ENCODE assay signal across 28 mouse cellular contexts in the genomic region with DNA sequence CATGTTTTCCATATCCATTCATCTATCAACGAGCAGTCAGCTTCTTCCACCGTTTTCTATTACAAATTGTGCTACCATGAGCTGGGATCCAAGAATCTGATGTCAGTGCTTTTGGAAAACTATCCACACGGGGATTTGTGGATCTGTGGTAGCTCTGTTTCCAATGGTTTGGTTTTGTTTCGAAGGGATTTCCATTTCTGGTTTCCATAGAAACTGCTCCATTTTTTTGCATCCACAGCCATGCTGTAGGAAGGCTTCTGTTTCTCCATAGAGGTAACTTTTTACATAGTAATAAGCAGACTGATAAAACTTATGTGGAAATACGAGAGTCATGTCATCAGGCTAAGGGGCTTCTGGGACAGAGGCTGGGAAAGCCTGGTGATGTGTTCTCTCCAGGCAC.
DNase-seq lines count a peak whose midpoint lies in the region; ATAC-seq and TF ChIP-seq lines count a peak whose summit lies in the region.
"Had no signal": no experiment of that assay in that cellular context is flagged by ENCODE, and none has a peak within 500 bp of the region (broad histone marks: within the 10 kb centered on the region; RNA-seq: fewer than 3 reads in every experiment).

No protein-coding gene starts in this region.

- H3K27ac ChIP-seq in forebrain, embryonic 16.5 days (ENCODE audit: low read length): no peak overlapping the region
- H3K27ac ChIP-seq in forebrain, embryonic 13.5 days: no peak overlapping the region
- peak overlapping the region; percentile 75 for H3K27ac ChIP-seq in midbrain, postnatal 0 days (ENCODE audit: low read depth, low read length)
- H3K27ac ChIP-seq: hindbrain, embryonic 13.5 days; layer of hippocampus, adult 2 months; liver, embryonic 14.5 days; stomach, embryonic 15.5 days had no signal

- H3K4me3 ChIP-seq in forebrain, embryonic 16.5 days (replicated peaks; ENCODE audit: low read length): no peak overlapping the region
- H3K4me3 ChIP-seq in forebrain, embryonic 13.5 days: no peak overlapping the region
- H3K4me3 ChIP-seq in midbrain, postnatal 0 days (ENCODE audit: low read depth, low read length): no peak overlapping the region
- H3K4me3 ChIP-seq: heart, embryonic 12.5 days; hindbrain, embryonic 13.5 days; layer of hippocampus, adult 2 months; stomach, embryonic 15.5 days had no signal

- 71% methylated on average over 5 of the region's 5 CpGs for WGBS in forebrain, embryonic 16.5 days
- 78% methylated on average over 5 of the region's 5 CpGs for WGBS in forebrain, embryonic 13.5 days
- WGBS in midbrain, postnatal 0 days: 42% methylated on average over 5 of the region's 5 CpGs

- intact Hi-C loops in left cerebral cortex, postnatal 25 days (cut with DNase I): no loop called here

- no peaks in the 10 kb centered on the region for H3K36me3 ChIP-seq in forebrain, embryonic 16.5 days (ENCODE audit: control insufficient read depth, insufficient read depth)
- H3K36me3 ChIP-seq in forebrain, embryonic 13.5 days (ENCODE audit: poor library complexity, severe bottlenecking): no peaks in the 10 kb centered on the region
- H3K36me3 ChIP-seq in midbrain, postnatal 0 days (ENCODE audit: insufficient read depth, low read length): no peaks in the 10 kb centered on the region
- H3K36me3 ChIP-seq: G1E; heart, embryonic 12.5 days; hindbrain, embryonic 13.5 days; stomach, embryonic 15.5 days had no signal

- peak; percentile 6 to 31 for DNase-seq in left cerebral cortex, postnatal 25 days (ENCODE audit: low spot score in 2 of 2)
- no peak for DNase-seq in left cerebral cortex, adult 18-20 months (ENCODE audit: low spot score in 2 of 2)
- DNase-seq in brain, adult 2 months (ENCODE audit: low read depth, low spot score): peak; percentile 48
- peak; percentile 46 for DNase-seq in midbrain, postnatal 0 days (ENCODE audit: low spot score)
- no peak for DNase-seq in lung, postnatal 4 days
- DNase-seq: adrenal gland, adult 8-10 months; cerebellum, adult 11-12 months; cerebellum, adult 9-11 months; gastrocnemius, postnatal 25 days; heart, adult 18-20 months; heart, postnatal 4 days; kidney, adult 11 months; kidney, postnatal 14 days; left cerebral cortex, postnatal 4 days; liver; lung, adult 2 months; lung, postnatal 10 days; right cerebral cortex, postnatal 25 days; thymus, postnatal 14 days had no signal

- no peak for TF ChIP-seq CTCF in midbrain, postnatal 0 days (IDR thresholded peaks at IDR 0.05)

- no peaks in the 10 kb centered on the region for H3K27me3 ChIP-seq in forebrain, embryonic 16.5 days (replicated peaks; ENCODE audit: control insufficient read depth, insufficient read depth, low read length)
- no peaks in the 10 kb centered on the region for H3K27me3 ChIP-seq in forebrain, embryonic 13.5 days
- no peaks in the 10 kb centered on the region for H3K27me3 ChIP-seq in midbrain, postnatal 0 days (ENCODE audit: insufficient read depth, low read length)
- H3K27me3 ChIP-seq: heart, embryonic 12.5 days; hindbrain, embryonic 13.5 days; stomach, embryonic 15.5 days had no signal

- no peaks in the 10 kb centered on the region; the same call in 1 of the 2 replicates for H3K4me1 ChIP-seq in forebrain, embryonic 16.5 days (replicated peaks; ENCODE audit: control insufficient read depth, insufficient read depth, low read length)
- H3K4me1 ChIP-seq in forebrain, embryonic 13.5 days: no peaks in the 10 kb centered on the region
- H3K4me1 ChIP-seq in midbrain, postnatal 0 days (ENCODE audit: insufficient read depth, low read length): no peaks in the 10 kb centered on the region
- H3K4me1 ChIP-seq: heart, embryonic 12.5 days; hindbrain, embryonic 13.5 days; stomach, embryonic 15.5 days had no signal

- ATAC-seq in forebrain, embryonic 16.5 days: peak; percentile 52
- no peak for ATAC-seq in forebrain, embryonic 13.5 days
- ATAC-seq in midbrain, postnatal 0 days (ENCODE audit: low FRiP score): peak; percentile 47; the same call in 1 of the 2 replicates
- ATAC-seq: inflammation-experienced regulatory T-cells, adult 6 months had no signal

- H3K4me2 ChIP-seq in forebrain, embryonic 16.5 days (ENCODE audit: low read length): no peak overlapping the region
- no peak overlapping the region for H3K4me2 ChIP-seq in forebrain, embryonic 13.5 days
- 0 out of 2 replicates have a peak overlapping the region, but pooled peaks have one; percentile 12 for H3K4me2 ChIP-seq in midbrain, postnatal 0 days (ENCODE audit: low read depth, low read length, poor library complexity, severe bottlenecking)
- H3K4me2 ChIP-seq: heart, embryonic 12.5 days; hindbrain, embryonic 13.5 days; stomach, embryonic 15.5 days had no signal

- H3K9ac ChIP-seq in forebrain, embryonic 16.5 days (replicated peaks; ENCODE audit: low read depth, low read length): no peak overlapping the region
- H3K9ac ChIP-seq in forebrain, embryonic 13.5 days: no peak overlapping the region
- H3K9ac ChIP-seq in midbrain, postnatal 0 days (replicated peaks; ENCODE audit: low read length, poor library complexity, severe bottlenecking): no peak overlapping the region
- H3K9ac ChIP-seq: heart, embryonic 12.5 days; hindbrain, embryonic 13.5 days; liver, embryonic 14.5 days; stomach, embryonic 15.5 days had no signal

- no peaks in the 10 kb centered on the region for H3K9me3 ChIP-seq in forebrain, embryonic 16.5 days (ENCODE audit: control insufficient read depth, low read length)
- H3K9me3 ChIP-seq in forebrain, embryonic 13.5 days (replicated peaks): no peaks in the 10 kb centered on the region
- 0 out of 2 replicates have a peak, but pooled peaks cover 3% of the 10 kb centered on the region for H3K9me3 ChIP-seq in midbrain, postnatal 0 days (ENCODE audit: low read length)
- H3K9me3 ChIP-seq: G1E; heart, embryonic 12.5 days; hindbrain, embryonic 13.5 days; stomach, embryonic 15.5 days had no signal

Comparison
In these comparisons a context has a peak if more than half of its experiments do, and no peak if none do; other contexts are left out.
1. DNase-seq: peak in left cerebral cortex, postnatal 25 days (2 of 2), brain, adult 2 months (single experiment) and midbrain, postnatal 0 days (single experiment); none in left cerebral cortex, adult 18-20 months (0 of 2) and lung, postnatal 4 days (0 of 2).